Mouse (Mus musculus) brain, embryonic 14.5 days (tissue): ENCODE measurements around the gene Crhbp.

Source experiments
- CTCF ChIP-seq: fragments of 200-500 bp; IDR thresholded peaks from 2 replicates; pipeline ENCODE4 v1.5.1; 2012; ENCODE audit warnings: inconsistent platforms, mild to moderate bottlenecking, moderate library complexity, borderline replicate concordance; ENCODE audit not compliant: insufficient read depth, insufficient read length; ENCODE audit errors: extremely low read depth
- POLR2A ChIP-seq: fragments of 200-500 bp; IDR thresholded peaks from 2 replicates; pipeline ENCODE4 v1.6.1; 2012; ENCODE audit warnings: mild to moderate bottlenecking, inconsistent platforms, borderline replicate concordance; ENCODE audit not compliant: poor library complexity, insufficient read depth, insufficient read length, severe bottlenecking; ENCODE audit errors: extremely low read depth

GRCm38 (mm10) chr13:95450636-95451210, 6.0 kb upstream of the Crhbp start:
- no peak for TF ChIP-seq CTCF
- TF ChIP-seq POLR2A, result no peak
